Mouse (Mus musculus): ENCODE results near the gene Slc25a25. TPM values are rescaled to one million over a fixed set of nuclear protein-coding genes. Genes with fewer than 3 reads are reported as not detected.

Slc25a25 gene
- total RNA-seq, 2 experiments from 2014 or later: 45.3 to 211 TPM

- DNase-seq: no peak
- Histone ChIP-seq H3K27ac (no peak overlapping the region), H3K4me3 (no peak overlapping the region)
- no peak for TF ChIP-seq CTCF (IDR thresholded peaks at IDR 0.05)
- intact Hi-C loops (cut with DNase I): loop anchor here (5.0 kb wide), 1 partner anchor 45 kb away; the partner anchor contains the start of genes Naif1 and Slc25a25
Measured at GRCm38 (mm10) chr2:32407144-32407824, 44.0 kb downstream of the Slc25a25 start.

- intact Hi-C loops (cut with DNase I): loop anchor here (1.0 to 5.0 kb wide), 3 partner anchors 48 to 162 kb away; partner anchors contain the start of genes Naif1 and Slc25a25
- TF ChIP-seq CTCF (IDR thresholded peaks at IDR 0.05): peak; percentile 100
- peak; percentile 93 for DNase-seq
- Histone ChIP-seq H3K4me3 (no peak overlapping the region), H3K27ac (no peak overlapping the region)
Measured at GRCm38 (mm10) chr2:32404663-32405062, 46.6 kb downstream of the Slc25a25 start.

GRCm38 (mm10) chr2:32396695-32397094 lies 54.5 kb downstream of the Slc25a25 start:
- no peak for TF ChIP-seq CTCF (IDR thresholded peaks at IDR 0.05)
- peak overlapping the region; percentile 98 for H3K4me3 ChIP-seq
- no peak for DNase-seq
- H3K27ac ChIP-seq: peak overlapping the region; percentile 98
- intact Hi-C loops (cut with DNase I): loop anchor here (5.0 kb wide), 1 partner anchor 89 kb away; no protein-coding TSS in a partner anchor

GRCm38 (mm10) chr2:32395946-32396621 lies 55.2 kb downstream of the Slc25a25 start:
- peak; percentile 93 for DNase-seq
- peak overlapping the region; percentile 98 for H3K4me3 ChIP-seq
- intact Hi-C loops (cut with DNase I): loop anchor here (5.0 kb wide), 1 partner anchor 89 kb away; no protein-coding TSS in a partner anchor
- H3K27ac ChIP-seq: peak overlapping the region; percentile 98
- TF ChIP-seq CTCF (IDR thresholded peaks at IDR 0.05): no peak

GRCm38 (mm10) chr2:32395484-32395945 lies 55.7 kb downstream of the Slc25a25 start, which contains the start of gene Ptges2:
Ptges2 (plus strand) TSS chr2:32395896.
- intact Hi-C loops (cut with DNase I): loop anchor here (5.0 kb wide), 1 partner anchor 88 kb away; no protein-coding TSS in a partner anchor

GRCm38 (mm10) chr2:32394973-32395372 lies 56.3 kb downstream of the Slc25a25 start:
- Histone ChIP-seq H3K27ac (peak overlapping the region; percentile 98), H3K4me3 (peak overlapping the region; percentile 98)
- intact Hi-C loops (cut with DNase I): loop anchor here (5.0 kb wide), 1 partner anchor 88 kb away; no protein-coding TSS in a partner anchor
- peak; percentile 39 for DNase-seq
- peak; percentile 60 for TF ChIP-seq CTCF (IDR thresholded peaks at IDR 0.05)

More at GRCm38 (mm10) chr2:32395484-32395945, 55.7 kb downstream of the Slc25a25 start, which contains the start of gene Ptges2:
- no peak for TF ChIP-seq CTCF (IDR thresholded peaks at IDR 0.05)
- DNase-seq: peak; percentile 93
- Histone ChIP-seq H3K4me3 (peak within 1 kb of the TSS; percentile 98), H3K27ac (peak within 1 kb of the TSS; percentile 98)

GRCm38 (mm10) chr2:32392063-32392462 lies 59.2 kb downstream of the Slc25a25 start:
- peak; percentile 20 for DNase-seq
- intact Hi-C loops (cut with DNase I): no loop called here
- no peak overlapping the region for H3K27ac ChIP-seq
- no peak for TF ChIP-seq CTCF (IDR thresholded peaks at IDR 0.05)
- H3K4me3 ChIP-seq: no peak overlapping the region

- H3K27ac ChIP-seq: no peak overlapping the region
- no peak for DNase-seq
- no peak overlapping the region for H3K4me3 ChIP-seq
- intact Hi-C loops (cut with DNase I): no loop called here
- no peak for TF ChIP-seq CTCF (IDR thresholded peaks at IDR 0.05)
Measured at GRCm38 (mm10) chr2:32390871-32391270, 60.4 kb downstream of the Slc25a25 start.

GRCm38 (mm10) chr2:32389157-32389556 lies 62.1 kb downstream of the Slc25a25 start:
- no peak for TF ChIP-seq CTCF (IDR thresholded peaks at IDR 0.05)
- no peak overlapping the region for H3K4me3 ChIP-seq
- intact Hi-C loops (cut with DNase I): no loop called here

GRCm38 (mm10) chr2:32387706-32388490 lies 63.3 kb downstream of the Slc25a25 start, which contains the start of gene Lcn2:
Lcn2 (minus strand) TSS chr2:32388252.
- intact Hi-C loops (cut with DNase I): no loop called here
- peak within 1 kb of the TSS; percentile 40 for H3K27ac ChIP-seq
- no peak within 1 kb of the TSS for H3K4me3 ChIP-seq
- no peak for TF ChIP-seq CTCF (IDR thresholded peaks at IDR 0.05)
- DNase-seq: no peak

More at GRCm38 (mm10) chr2:32389157-32389556, 62.1 kb downstream of the Slc25a25 start:
- H3K27ac ChIP-seq: no peak overlapping the region
- no peak for DNase-seq

- Histone ChIP-seq H3K4me3 (no peak overlapping the region), H3K27ac (0 out of 2 replicates have a peak overlapping the region, but pooled peaks have one; percentile 90)
- intact Hi-C loops (cut with DNase I): no loop called here
- DNase-seq: no peak
- TF ChIP-seq CTCF (IDR thresholded peaks at IDR 0.05): no peak
Measured at GRCm38 (mm10) chr2:32382689-32383088, 68.6 kb downstream of the Slc25a25 start.

GRCm38 (mm10) chr2:32381775-32382223 lies 69.4 kb downstream of the Slc25a25 start, which contains the start of gene 1110008P14Rik:
1110008P14Rik (minus strand) TSS chr2:32381938.
- TF ChIP-seq CTCF (IDR thresholded peaks at IDR 0.05): no peak
- peak within 1 kb of the TSS; percentile 93 for H3K4me3 ChIP-seq
- H3K27ac ChIP-seq: peak within 1 kb of the TSS; percentile 90
- intact Hi-C loops (cut with DNase I): no loop called here
- peak; percentile 98 for DNase-seq
